Mouse (Mus musculus) large intestine, adult 2 months (tissue): ENCODE measurements around the gene Zzz3. TPM values are rescaled to one million over a fixed set of nuclear protein-coding genes. Genes with fewer than 3 reads are reported as not detected.
"Not testable (repeated sequence)": the region's sequence is repeated elsewhere in the genome, so short reads cannot be mapped to it uniquely, and the experiment has no call there.

Experiments
- DNase-seq: peaks from one replicate; pipeline ENCODE4 v3.0.0-alpha.2; 2012; ENCODE audit warnings: low read depth, low spot score
- WGBS: fragments of 180-500 bp; shearing (Covaris S2); methylation state at CpG from one replicate; pipeline ENCODE4 v1.1.7; 2018; 5-methylcytosine and 5-hydroxymethylcytosine counted together
- polyA plus RNA-seq: library from polyadenylated mRNA; depleted of rRNA; stranded (reverse); fragments of >200 nt; gene quantifications from 2 replicates; pipeline ENCODE4 v1.2.3, GENCODE M21; 2012

The Zzz3 gene
- polyA plus RNA-seq, 1 experiment, result 15.8 TPM

DNA sequence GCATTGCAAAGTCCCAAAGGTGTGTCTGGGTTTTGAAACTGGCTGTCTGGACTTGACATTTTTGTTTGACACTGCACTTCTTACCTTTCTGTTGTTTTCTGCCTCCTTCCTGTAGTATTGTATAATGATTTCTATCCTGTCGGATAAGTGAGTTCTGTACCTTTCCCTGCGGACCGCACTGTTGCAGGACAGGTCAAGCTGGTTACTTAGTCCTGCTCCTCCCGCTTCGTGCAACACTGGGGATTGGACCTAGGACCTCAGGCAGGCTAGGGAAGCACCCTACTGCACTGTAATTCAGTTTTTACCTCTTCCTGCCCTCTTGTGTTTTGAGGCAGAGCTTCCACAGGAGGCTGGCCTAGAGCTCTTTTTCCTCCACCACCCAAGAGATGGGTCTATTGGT, 5.2 kb downstream of the Zzz3 start:
- 38% methylated on average over 5 of the region's 5 CpGs for WGBS
- DNase-seq, result no peak

DNA sequence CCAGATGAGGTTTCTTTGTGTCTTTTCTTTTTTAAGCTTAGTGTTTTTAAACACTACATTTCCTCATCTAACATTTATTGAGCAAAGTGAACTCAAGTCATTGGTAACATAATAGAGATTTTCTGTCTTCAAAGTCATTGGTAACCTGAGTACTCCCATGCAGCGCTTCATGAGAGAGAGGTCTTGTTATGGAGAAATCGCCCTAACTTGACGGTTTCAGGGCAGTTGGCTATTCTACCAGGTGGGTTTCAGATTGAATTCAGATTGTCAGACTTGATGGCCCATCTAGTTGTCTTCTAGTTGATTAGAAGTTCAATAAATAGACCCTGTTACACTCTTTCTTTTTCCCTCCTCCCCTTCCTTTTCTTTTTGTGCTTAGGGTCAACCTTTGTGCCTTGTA, 5.6 kb downstream of the Zzz3 start:
- DNase-seq, result no peak
- 91% methylated on average over 3 of the region's 3 CpGs for WGBS

GRCm38 (mm10) chr3:152401964-152402670, 6.8 kb downstream of the Zzz3 start:
- 75% methylated on average over 7 of the region's 7 CpGs for WGBS

GRCm38 (mm10) chr3:152402671-152403066, 7.4 kb downstream of the Zzz3 start:
- no peak for DNase-seq
- 62% methylated on average over 3 of the region's 3 CpGs for WGBS

More at GRCm38 (mm10) chr3:152401964-152402670, 6.8 kb downstream of the Zzz3 start:
- DNase-seq, result no peak

DNA sequence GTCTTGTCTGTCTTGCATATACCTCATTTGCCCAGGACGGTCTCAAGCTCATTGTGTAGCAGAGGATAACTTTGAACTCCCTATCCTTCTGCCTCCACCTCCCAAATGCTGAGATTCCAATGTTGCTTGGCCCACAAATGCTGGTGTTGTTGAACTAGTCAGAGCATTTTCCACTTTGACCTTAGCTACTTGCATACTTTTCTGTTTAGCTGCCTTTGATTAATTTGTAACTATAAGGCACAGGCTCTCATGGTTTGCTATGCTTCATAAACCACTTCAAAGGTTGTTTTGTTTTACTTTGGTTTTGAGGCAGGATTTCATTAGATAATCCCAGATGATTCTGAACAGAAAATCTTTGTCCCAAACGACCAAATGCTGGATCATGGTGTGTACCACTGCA, 8.6 kb downstream of the Zzz3 start:
- 49% methylated on average over 2 of the region's 2 CpGs for WGBS
- DNase-seq, result no peak

- DNase-seq, result no peak
- WGBS, result 88% methylated on average over 7 of the region's 7 CpGs
These were observed 10.1 kb downstream of the Zzz3 start for GRCm38 (mm10) chr3:152405420-152405819.

DNA sequence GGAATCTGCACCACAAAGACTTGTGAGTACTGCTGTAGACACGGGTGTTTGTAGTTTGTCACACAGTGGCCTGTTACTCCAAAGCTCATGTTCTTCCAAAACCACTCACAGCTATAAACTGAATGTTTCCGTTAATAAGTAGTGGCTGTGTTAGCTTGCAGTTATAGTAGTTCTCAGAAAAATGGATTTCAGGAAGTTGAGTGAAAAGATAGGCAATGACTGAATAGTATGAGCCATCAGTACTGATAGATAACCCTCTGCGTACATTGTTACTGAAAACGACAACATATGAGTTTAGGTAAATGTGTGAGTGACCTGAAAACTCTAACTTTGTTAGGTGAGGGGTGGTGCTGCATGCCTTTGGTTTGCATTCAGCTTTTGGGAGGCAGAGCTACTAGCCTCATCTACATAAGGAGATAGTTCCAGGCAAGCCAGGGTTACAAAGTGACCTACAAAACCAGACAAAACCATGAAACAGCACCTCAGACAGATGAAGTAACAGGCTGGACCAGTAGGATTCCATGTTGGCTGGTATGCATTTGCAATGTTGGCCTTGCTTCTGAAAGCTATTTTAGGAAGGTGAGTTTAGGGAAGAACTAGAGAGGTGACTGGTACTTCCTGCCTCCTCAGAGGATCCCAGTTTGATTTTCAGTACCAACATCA, 10.8 kb downstream of the Zzz3 start:
- WGBS, result 34% methylated on average over 4 of the region's 4 CpGs
- no peak for DNase-seq

DNA sequence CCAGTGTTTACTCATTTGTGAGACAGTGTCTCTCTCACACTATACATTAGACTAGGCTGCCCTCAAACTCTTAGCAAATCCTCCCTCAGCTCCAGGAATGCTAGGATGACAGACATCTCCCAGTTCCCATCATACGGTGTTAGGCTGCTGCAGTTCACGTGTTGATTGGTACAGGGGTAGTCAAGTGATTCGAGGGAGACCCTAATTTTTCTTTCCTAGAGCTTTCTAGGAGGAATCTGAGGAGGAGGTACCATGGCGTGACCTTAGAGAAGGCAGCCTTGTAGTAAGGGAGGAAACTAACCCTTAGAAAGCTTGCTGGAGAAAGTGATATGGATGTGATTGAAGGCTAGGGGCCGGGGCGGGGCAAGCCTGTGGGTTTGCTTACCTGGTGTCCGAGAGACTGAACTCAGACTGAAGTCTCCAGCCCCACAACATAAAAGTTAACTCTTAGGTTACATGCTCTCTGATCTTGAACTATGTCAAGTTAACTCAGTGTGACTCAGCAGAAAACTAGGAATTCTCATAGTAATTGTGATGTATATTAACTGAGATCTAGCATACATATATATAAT, 15.8 kb downstream of the Zzz3 start:
- WGBS, result 73% methylated on average over 7 of the region's 7 CpGs
- DNase-seq, result no peak

DNA sequence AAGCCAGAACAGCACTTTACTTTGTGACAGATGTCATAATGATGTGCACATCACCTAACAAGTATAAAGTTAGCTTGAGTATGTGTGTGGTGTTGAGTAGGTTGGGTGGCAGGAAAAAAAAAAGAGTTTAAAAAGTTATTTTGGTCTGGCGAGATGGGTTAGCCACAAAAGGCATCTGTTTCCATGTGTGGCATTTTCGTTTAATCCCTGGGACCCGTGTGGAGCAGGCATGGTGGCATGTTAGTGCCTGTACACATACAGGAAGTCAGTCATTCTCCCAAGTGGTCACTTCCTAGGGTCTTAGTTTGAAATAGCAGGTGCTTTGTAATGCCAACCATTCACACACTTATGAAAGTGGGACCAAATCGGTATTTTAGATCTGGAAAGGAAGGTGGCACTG, 17.1 kb downstream of the Zzz3 start:
- no peak for DNase-seq
- WGBS, result 78% methylated on average over 4 of the region's 4 CpGs

DNA sequence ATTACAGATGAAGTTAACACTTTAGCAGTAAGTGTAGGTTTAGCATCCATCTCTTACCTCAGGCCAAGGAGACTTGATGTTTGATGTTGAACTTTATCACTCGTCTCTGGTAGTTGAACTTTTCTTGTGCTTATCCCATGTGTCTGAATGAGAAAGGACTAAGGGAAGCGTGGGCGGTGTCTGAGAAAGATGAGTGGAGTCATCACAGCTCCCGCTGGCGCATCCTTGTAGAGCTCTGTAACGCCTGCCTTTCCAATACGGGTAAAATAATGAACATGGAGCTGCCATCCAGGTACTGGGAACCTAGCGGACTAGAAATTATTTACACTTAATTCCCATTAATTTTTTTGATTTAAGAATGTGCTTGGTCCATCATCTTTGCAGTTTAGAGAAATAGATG, 33.7 kb downstream of the Zzz3 start:
- no peak for DNase-seq
- WGBS, result 92% methylated on average over 8 of the region's 8 CpGs

DNA sequence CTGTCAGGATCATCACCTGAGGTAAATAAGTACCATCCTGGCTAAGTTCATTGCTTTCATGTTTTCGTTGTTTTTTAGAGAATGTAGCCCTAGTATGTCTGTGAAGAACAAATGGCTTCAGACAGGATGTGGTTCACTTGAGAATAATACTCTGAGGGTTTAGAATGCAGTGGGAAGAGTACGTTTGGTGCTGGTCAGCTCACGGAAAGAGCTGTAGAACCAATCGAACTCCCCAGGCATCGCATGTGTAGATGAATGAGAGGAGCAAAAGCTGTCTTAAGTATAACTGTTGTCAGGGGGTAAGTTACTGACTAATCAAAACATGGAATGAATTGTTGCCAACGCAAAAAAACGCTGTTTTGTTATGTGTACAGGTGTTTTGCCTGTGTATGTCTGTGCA, 37.4 kb downstream of the Zzz3 start:
- no peak for DNase-seq
- 91% methylated on average over 7 of the region's 7 CpGs for WGBS

GRCm38 (mm10) chr3:152435590-152435989, 40.3 kb downstream of the Zzz3 start:
- DNase-seq, result no peak

- 94% methylated on average over 7 of the region's 7 CpGs for WGBS
- no peak for DNase-seq
These were observed 42.8 kb downstream of the Zzz3 start for GRCm38 (mm10) chr3:152438068-152438467.

- DNase-seq, result no peak
- 93% methylated on average over 4 of the region's 4 CpGs for WGBS
These were observed 47.5 kb downstream of the Zzz3 start for GRCm38 (mm10) chr3:152442795-152443194.

DNA sequence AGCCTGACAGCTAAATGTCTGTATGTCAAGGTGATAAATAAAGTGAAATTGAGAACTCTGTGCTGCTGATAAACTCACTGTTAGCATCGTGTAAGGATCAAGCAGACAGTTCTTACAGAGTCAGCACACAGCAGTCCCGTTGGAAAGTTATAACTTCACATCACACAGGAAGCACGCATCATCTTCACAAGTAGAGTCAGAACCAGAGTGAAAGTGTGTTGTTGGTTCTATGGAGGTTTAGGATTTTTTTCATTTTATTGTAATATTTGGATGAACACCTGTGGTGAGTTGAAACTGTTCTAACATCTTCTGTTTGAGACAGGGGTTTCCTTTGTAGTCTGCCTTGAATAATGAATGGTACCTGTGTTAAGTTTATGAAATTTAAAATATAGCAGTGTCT, 48.8 kb downstream of the Zzz3 start:
- DNase-seq, result no peak
- 79% methylated on average over 3 of the region's 3 CpGs for WGBS

- no peak for DNase-seq
- 96% methylated on average over 1 of the region's 1 CpGs for WGBS
These were observed 51.7 kb downstream of the Zzz3 start for GRCm38 (mm10) chr3:152446966-152447365.

DNA sequence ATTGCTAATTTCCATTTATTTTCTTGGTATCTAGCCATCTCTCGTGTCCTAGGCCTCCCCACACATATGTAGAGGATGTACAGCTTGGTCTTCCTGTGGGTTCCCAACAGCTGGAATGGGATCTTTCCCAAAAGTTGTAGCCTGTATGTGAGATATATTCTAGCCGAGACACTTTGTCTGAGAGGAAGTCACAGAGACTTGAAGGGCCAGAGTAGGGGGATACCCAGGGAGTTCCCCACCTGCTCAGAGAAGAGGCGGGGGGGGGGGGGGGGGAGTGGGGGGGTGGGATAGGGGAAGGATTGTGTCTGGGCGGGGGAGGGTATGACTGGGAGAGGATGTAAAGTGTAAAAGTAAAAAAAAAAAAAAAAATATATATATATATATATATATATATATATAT, 57.9 kb downstream of the Zzz3 start:
- WGBS, result 86% methylated on average over 4 of the region's 4 CpGs
- no peak for DNase-seq

- no peak for DNase-seq
- WGBS, result 75% methylated on average over 2 of the region's 2 CpGs
These were observed 62.2 kb downstream of the Zzz3 start for GRCm38 (mm10) chr3:152457308-152458035.

DNA sequence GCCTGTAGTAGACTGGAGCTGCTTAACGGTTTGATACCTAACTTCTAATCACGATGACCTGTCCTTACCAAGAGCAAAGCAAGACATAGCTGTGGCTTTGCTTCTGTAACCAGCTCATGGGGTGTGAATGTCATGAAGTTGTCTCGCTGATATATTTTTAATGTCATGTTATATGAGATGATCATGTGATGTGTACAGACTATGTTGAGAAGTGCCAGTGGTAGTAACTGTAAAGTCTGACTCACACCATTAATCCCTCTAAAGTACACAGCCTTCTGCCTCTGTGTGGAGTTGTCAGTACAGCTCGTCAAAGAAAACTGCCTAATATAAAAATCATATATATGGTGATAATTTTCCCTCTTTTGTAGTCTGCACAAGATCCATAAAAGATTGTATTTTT, 63.6 kb downstream of the Zzz3 start:
- DNase-seq, result not testable (repeated sequence)
- 63% methylated on average over 4 of the region's 4 CpGs for WGBS

GRCm38 (mm10) chr3:152460802-152461201, 65.5 kb downstream of the Zzz3 start:
- WGBS, result 81% methylated on average over 4 of the region's 4 CpGs
- DNase-seq, result no peak
